Mouse (Mus musculus) liver, adult 2 months (tissue): Measurements from ENCODE around the gene F2r. TPM values are rescaled to one million over a fixed set of nuclear protein-coding genes. Genes with fewer than 3 reads are reported as not detected.

Experiments
- DNase-seq: peaks from one replicate; pipeline ENCODE4 v3.0.0-alpha.2; 2011; ENCODE audit warnings: low read depth, low spot score; ENCODE audit errors: extremely low read depth
- H3K27ac ChIP-seq: fragments of 200-500 bp; replicated peaks from 2 replicates; pipeline ENCODE4 v1.5.1; 2012; ENCODE audit warnings: low read depth, mild to moderate bottlenecking, control low read depth, inconsistent platforms, low read length; ENCODE audit not compliant: insufficient read depth
- H3K27me3 ChIP-seq: fragments of 200-500 bp; 2 replicates; pipeline ENCODE4 v1.6.1; 2012; ENCODE audit warnings: mild to moderate bottlenecking, moderate library complexity, low read length, inconsistent platforms; ENCODE audit not compliant: control insufficient read depth, insufficient read depth
- H3K36me3 ChIP-seq: fragments of 200-500 bp; 2 replicates; pipeline ENCODE4 v1.6.1; 2012; ENCODE audit warnings: low read length, inconsistent platforms; ENCODE audit not compliant: control insufficient read depth, insufficient read depth
- H3K4me1 ChIP-seq: fragments of 200-500 bp; 2 replicates; pipeline ENCODE4 v1.6.1; 2011; ENCODE audit warnings: low read length; ENCODE audit not compliant: control insufficient read depth, insufficient read depth
- H3K4me3 ChIP-seq: fragments of 200-500 bp; 2 replicates; pipeline ENCODE4 v1.5.1; 2011; ENCODE audit warnings: low read depth, mild to moderate bottlenecking, control low read depth, low read length, moderate library complexity; ENCODE audit not compliant: insufficient read depth
- H3K79me2 ChIP-seq: fragments of 200-500 bp; 2 replicates; pipeline ENCODE4 v1.6.1; 2012; ENCODE audit warnings: inconsistent platforms, mild to moderate bottlenecking, low read length, moderate library complexity; ENCODE audit not compliant: control insufficient read depth, insufficient read depth
- H3K9ac ChIP-seq: fragments of 200-500 bp; 2 replicates; pipeline ENCODE4 v1.6.1; 2012; ENCODE audit warnings: low read depth, mild to moderate bottlenecking, control low read depth, inconsistent platforms, low read length
- CTCF ChIP-seq: fragments of 200-500 bp; IDR thresholded peaks from 2 replicates; pipeline ENCODE4 v1.5.1; 2011; ENCODE audit warnings: low read depth, low read length, control low read depth
- POLR2A ChIP-seq: fragments of 200-500 bp; IDR thresholded peaks from 2 replicates; pipeline ENCODE4 v1.6.1; 2011; ENCODE audit warnings: low read length, control low read depth; ENCODE audit not compliant: insufficient read depth; ENCODE audit errors: extremely low read depth
- WGBS: fragments of 180-500 bp; shearing (Covaris S2); methylation state at CpG from one replicate; pipeline ENCODE4 v1.1.7; 2018; 5-methylcytosine and 5-hydroxymethylcytosine counted together
- polyA plus RNA-seq: library from polyadenylated mRNA; depleted of rRNA; stranded (reverse); fragments of >200 nt; gene quantifications from 2 replicates; pipeline ENCODE4 v1.2.3, GENCODE M21; 2012
- total RNA-seq: library from RNA; depleted of rRNA; stranded (reverse); fragments of >200 nt; gene quantifications from 2 replicates; pipeline ENCODE4 v1.2.3, GENCODE M21; 2014

F2r gene
- total and polyA plus RNA-seq, 2 experiments, result 7.8 to 10.0 TPM

- no peaks in the 10 kb centered on the region for H3K4me1 ChIP-seq
- H3K4me3 ChIP-seq, result no peak overlapping the region
- H3K27me3 ChIP-seq, result no peaks in the 10 kb centered on the region
- 93% methylated on average over 5 of the region's 5 CpGs for WGBS
- no peaks in the 10 kb centered on the region for H3K79me2 ChIP-seq
- TF ChIP-seq CTCF (no peak), POLR2A (no peak)
- no peak overlapping the region for H3K27ac ChIP-seq
- DNase-seq, result no peak
- no peaks in the 10 kb centered on the region for H3K36me3 ChIP-seq
- no peak overlapping the region for H3K9ac ChIP-seq
Measured at GRCm38 (mm10) chr13:95578016-95578697, 40.1 kb downstream of the F2r start.

DNA sequence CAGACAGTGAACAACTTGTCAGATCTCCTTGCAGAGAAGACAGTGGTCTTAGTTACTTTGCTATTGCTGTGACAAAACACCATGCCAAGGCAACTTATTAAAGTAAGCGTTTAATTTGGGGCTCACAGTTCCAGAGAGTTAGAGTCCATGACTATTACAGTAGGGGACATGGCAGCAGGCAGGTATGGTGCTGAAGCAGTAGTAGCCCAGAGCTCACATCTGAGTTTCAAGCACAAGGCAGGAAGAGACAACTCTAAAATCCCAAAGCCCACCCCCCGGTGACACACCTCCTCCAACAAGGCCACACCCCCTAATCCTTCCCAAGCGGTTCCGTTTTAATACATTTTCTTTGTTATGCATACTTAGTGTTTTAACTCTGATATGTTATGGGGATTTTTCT lies 47.4 kb downstream of the F2r start:
- no peaks in the 10 kb centered on the region for H3K79me2 ChIP-seq
- H3K27me3 ChIP-seq, result no peaks in the 10 kb centered on the region
- TF ChIP-seq POLR2A (no peak), CTCF (no peak)
- no peaks in the 10 kb centered on the region for H3K36me3 ChIP-seq
- no peak overlapping the region for H3K27ac ChIP-seq
- 95% methylated on average over 4 of the region's 4 CpGs for WGBS
- no peak overlapping the region for H3K9ac ChIP-seq
- no peaks in the 10 kb centered on the region for H3K4me1 ChIP-seq
- no peak overlapping the region for H3K4me3 ChIP-seq
- no peak for DNase-seq

GRCm38 (mm10) chr13:95569326-95569725 lies 49.0 kb downstream of the F2r start:
- Histone ChIP-seq H3K9ac (no peak overlapping the region), H3K79me2 (no peaks in the 10 kb centered on the region), H3K4me1 (peaks cover 4% of the 10 kb centered on the region; the same call in 1 of the 2 replicates), H3K4me3 (no peak overlapping the region), H3K27ac (no peak overlapping the region), H3K36me3 (no peaks in the 10 kb centered on the region), H3K27me3 (no peaks in the 10 kb centered on the region)
- DNase-seq, result no peak
- no peak for TF ChIP-seq POLR2A
- TF ChIP-seq CTCF, result no peak

DNA sequence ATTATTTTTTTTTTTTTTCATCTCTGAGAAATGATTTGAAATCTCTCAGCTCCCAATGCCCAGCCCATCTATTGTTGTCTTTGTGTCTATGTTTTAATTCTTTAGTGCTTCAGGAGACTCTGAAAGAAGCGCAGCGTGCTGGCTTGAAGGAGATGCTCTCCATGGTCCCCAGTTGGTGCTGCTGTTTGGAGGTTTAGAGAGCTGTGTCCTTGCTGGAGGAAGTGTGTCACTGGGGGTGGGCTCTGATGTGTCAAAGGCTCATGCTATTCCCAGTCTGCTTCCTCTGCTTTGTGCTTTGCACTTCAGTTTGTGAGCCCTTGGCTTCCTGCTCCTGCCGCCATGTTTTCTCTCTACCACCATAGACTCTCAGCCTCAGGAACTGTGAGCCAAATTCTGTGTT lies 50.0 kb downstream of the F2r start:
- no peaks in the 10 kb centered on the region for H3K79me2 ChIP-seq

GRCm38 (mm10) chr13:95566841-95567551 lies 51.3 kb downstream of the F2r start:
- Histone ChIP-seq H3K4me1 (peaks cover 4% of the 10 kb centered on the region; the same call in 1 of the 2 replicates), H3K9ac (no peak overlapping the region), H3K79me2 (no peaks in the 10 kb centered on the region), H3K27ac (no peak overlapping the region), H3K4me3 (no peak overlapping the region), H3K27me3 (no peaks in the 10 kb centered on the region), H3K36me3 (no peaks in the 10 kb centered on the region)
- 93% methylated on average over 15 of the region's 15 CpGs for WGBS
- TF ChIP-seq CTCF (no peak), POLR2A (no peak)
- no peak for DNase-seq

More for the DNA sequence above, 50.0 kb downstream of the F2r start:
- Histone ChIP-seq H3K27me3 (no peaks in the 10 kb centered on the region), H3K27ac (no peak overlapping the region), H3K9ac (no peak overlapping the region), H3K4me3 (no peak overlapping the region), H3K4me1 (peaks cover 4% of the 10 kb centered on the region; the same call in 1 of the 2 replicates), H3K36me3 (no peaks in the 10 kb centered on the region)
- no peak for DNase-seq
- 99% methylated on average over 3 of the region's 3 CpGs for WGBS
- TF ChIP-seq CTCF, result no peak
- TF ChIP-seq POLR2A, result no peak

DNA sequence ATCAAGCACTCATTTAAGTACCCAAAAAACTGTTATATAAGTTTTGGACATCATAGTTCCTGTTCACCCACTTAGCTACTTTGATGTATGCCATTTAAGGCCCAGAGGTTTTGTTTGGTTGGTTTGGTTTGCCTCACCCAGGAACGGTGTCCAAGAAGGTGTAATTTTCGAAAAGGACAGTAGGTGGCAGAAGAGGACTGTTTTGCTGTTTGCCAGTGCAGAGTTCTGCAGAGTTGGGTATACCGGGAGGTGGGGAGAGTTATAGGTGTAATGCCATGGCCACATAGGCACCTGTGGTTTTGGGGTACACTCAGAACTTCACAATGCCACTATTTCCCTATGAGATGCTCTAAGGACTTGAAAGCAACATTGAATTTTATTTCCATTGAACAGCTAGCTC lies 54.6 kb downstream of the F2r start:
- TF ChIP-seq POLR2A (no peak), CTCF (peak; percentile 35; the same call in 1 of the 2 replicates)
- no peak overlapping the region for H3K27ac ChIP-seq
- no peaks in the 10 kb centered on the region for H3K27me3 ChIP-seq
- H3K9ac ChIP-seq, result no peak overlapping the region
- peak; percentile 52 for DNase-seq
- no peaks in the 10 kb centered on the region for H3K79me2 ChIP-seq
- no peaks in the 10 kb centered on the region for H3K36me3 ChIP-seq
- peaks cover 4% of the 10 kb centered on the region; the same call in 1 of the 2 replicates for H3K4me1 ChIP-seq
- no peak overlapping the region for H3K4me3 ChIP-seq
- 0% methylated on average over 3 of the region's 3 CpGs for WGBS
